Mouse (Mus musculus): Measurements from ENCODE around the gene Stxbp1. TPM values are rescaled to one million over a fixed set of nuclear protein-coding genes. Genes with fewer than 3 reads are reported as not detected.

Stxbp1 gene
- polyA plus RNA-seq, 1 experiment from 2014 or later, result 18.1 TPM

- H3K9me3 ChIP-seq, result no peaks in the 10 kb centered on the region
- no peak for ATAC-seq (ENCODE audit: insufficient number of reproducible peaks, insufficient read depth, low FRiP score, low TSS enrichment, low read depth)
- no peaks in the 10 kb centered on the region for H3K4me1 ChIP-seq
- WGBS, result 81% methylated on average over 17 of the region's 17 CpGs
- H3K27ac ChIP-seq, result no peak overlapping the region
- no peak overlapping the region for H3K9ac ChIP-seq
- no peaks in the 10 kb centered on the region for H3K27me3 ChIP-seq
- H3K4me2 ChIP-seq, result no peak overlapping the region
- no peak overlapping the region for H3K4me3 ChIP-seq
- peaks cover 17% of the 10 kb centered on the region for H3K36me3 ChIP-seq
These were observed 30.0 kb downstream of the Stxbp1 start for GRCm38 (mm10) chr2:32816946-32817581.

- WGBS, result 92% methylated on average over 2 of the region's 2 CpGs
These were observed 30.5 kb downstream of the Stxbp1 start for GRCm38 (mm10) chr2:32816497-32816896.

GRCm38 (mm10) chr2:32811959-32812358, 35.1 kb downstream of the Stxbp1 start:
- H3K36me3 ChIP-seq, result peaks cover 39% of the 10 kb centered on the region
- 0 out of 2 replicates have a peak, but pooled peaks cover 3% of the 10 kb centered on the region for H3K4me1 ChIP-seq
- WGBS, result 85% methylated on average over 8 of the region's 8 CpGs
- no peak overlapping the region for H3K9ac ChIP-seq
- H3K4me2 ChIP-seq, result no peak overlapping the region
- H3K4me3 ChIP-seq, result no peak overlapping the region
- no peak overlapping the region for H3K27ac ChIP-seq
- no peak for ATAC-seq (ENCODE audit: insufficient number of reproducible peaks, insufficient read depth, low FRiP score, low TSS enrichment, low read depth)
- no peaks in the 10 kb centered on the region for H3K9me3 ChIP-seq
- no peaks in the 10 kb centered on the region for H3K27me3 ChIP-seq

More at GRCm38 (mm10) chr2:32816497-32816896, 30.5 kb downstream of the Stxbp1 start:
- no peak overlapping the region for H3K27ac ChIP-seq
- no peak overlapping the region for H3K9ac ChIP-seq
- H3K4me1 ChIP-seq, result no peaks in the 10 kb centered on the region
- no peak overlapping the region for H3K4me3 ChIP-seq
- no peak overlapping the region for H3K4me2 ChIP-seq
- no peaks in the 10 kb centered on the region for H3K27me3 ChIP-seq
- ATAC-seq (ENCODE audit: insufficient number of reproducible peaks, insufficient read depth, low FRiP score, low TSS enrichment, low read depth), result no peak
- peaks cover 23% of the 10 kb centered on the region for H3K36me3 ChIP-seq
- no peaks in the 10 kb centered on the region for H3K9me3 ChIP-seq

- 0 out of 2 replicates have a peak, but pooled peaks cover 3% of the 10 kb centered on the region for H3K4me1 ChIP-seq
- WGBS, result 92% methylated on average over 14 of the region's 14 CpGs
- no peak overlapping the region for H3K4me3 ChIP-seq
- no peak overlapping the region for H3K9ac ChIP-seq
- no peak overlapping the region for H3K27ac ChIP-seq
- ATAC-seq (ENCODE audit: insufficient number of reproducible peaks, insufficient read depth, low FRiP score, low TSS enrichment, low read depth), result no peak
- peaks cover 54% of the 10 kb centered on the region for H3K36me3 ChIP-seq
- H3K9me3 ChIP-seq, result no peaks in the 10 kb centered on the region
- H3K27me3 ChIP-seq, result no peaks in the 10 kb centered on the region
- no peak overlapping the region for H3K4me2 ChIP-seq
These were observed 38.1 kb downstream of the Stxbp1 start for GRCm38 (mm10) chr2:32808816-32809566.

- H3K27me3 ChIP-seq, result no peaks in the 10 kb centered on the region
- H3K27ac ChIP-seq, result no peak overlapping the region
- WGBS, result 65% methylated on average over 10 of the region's 10 CpGs
- no peak overlapping the region for H3K4me3 ChIP-seq
- no peak overlapping the region for H3K4me2 ChIP-seq
- no peaks in the 10 kb centered on the region for H3K9me3 ChIP-seq
- H3K9ac ChIP-seq, result no peak overlapping the region
- H3K4me1 ChIP-seq, result no peaks in the 10 kb centered on the region
- no peak for ATAC-seq (ENCODE audit: insufficient number of reproducible peaks, insufficient read depth, low FRiP score, low TSS enrichment, low read depth)
- H3K36me3 ChIP-seq, result peaks cover 78% of the 10 kb centered on the region
These were observed 48.6 kb downstream of the Stxbp1 start for GRCm38 (mm10) chr2:32798251-32798962.

- no peak overlapping the region for H3K27ac ChIP-seq
- no peak for ATAC-seq (ENCODE audit: insufficient number of reproducible peaks, insufficient read depth, low FRiP score, low TSS enrichment, low read depth)
- H3K4me2 ChIP-seq, result no peak overlapping the region
- no peaks in the 10 kb centered on the region for H3K4me1 ChIP-seq
- H3K9me3 ChIP-seq, result no peaks in the 10 kb centered on the region
- H3K4me3 ChIP-seq, result no peak overlapping the region
- no peaks in the 10 kb centered on the region for H3K27me3 ChIP-seq
- H3K9ac ChIP-seq, result no peak overlapping the region; the same call in 1 of the 2 replicates
- WGBS, result 87% methylated on average over 13 of the region's 13 CpGs
- H3K36me3 ChIP-seq, result peaks cover 77% of the 10 kb centered on the region
These were observed 51.2 kb downstream of the Stxbp1 start for GRCm38 (mm10) chr2:32795748-32796418.

GRCm38 (mm10) chr2:32791297-32791696, 55.7 kb downstream of the Stxbp1 start:
- Histone ChIP-seq H3K27ac (no peak overlapping the region), H3K27me3 (no peaks in the 10 kb centered on the region), H3K9me3 (no peaks in the 10 kb centered on the region; the same call in 1 of the 2 replicates), H3K4me3 (no peak overlapping the region), H3K4me2 (no peak overlapping the region), H3K9ac (no peak overlapping the region), H3K36me3 (peaks cover 42% of the 10 kb centered on the region), H3K4me1 (no peaks in the 10 kb centered on the region)
- 84% methylated on average over 6 of the region's 6 CpGs for WGBS
- no peak for ATAC-seq (ENCODE audit: insufficient number of reproducible peaks, insufficient read depth, low FRiP score, low TSS enrichment, low read depth)

GRCm38 (mm10) chr2:32788581-32788980, 58.5 kb downstream of the Stxbp1 start:
- WGBS, result 30% methylated on average over 2 of the region's 2 CpGs
- H3K4me2 ChIP-seq, result no peak overlapping the region
- no peak for ATAC-seq (ENCODE audit: insufficient number of reproducible peaks, insufficient read depth, low FRiP score, low TSS enrichment, low read depth)
- H3K4me3 ChIP-seq, result no peak overlapping the region
- peaks cover 18% of the 10 kb centered on the region for H3K36me3 ChIP-seq
- no peak overlapping the region for H3K27ac ChIP-seq
- peaks cover 6% of the 10 kb centered on the region; the same call in 1 of the 2 replicates for H3K4me1 ChIP-seq
- no peaks in the 10 kb centered on the region for H3K27me3 ChIP-seq
- H3K9ac ChIP-seq, result no peak overlapping the region; the same call in 1 of the 2 replicates
- no peaks in the 10 kb centered on the region; the same call in 1 of the 2 replicates for H3K9me3 ChIP-seq

GRCm38 (mm10) chr2:32787176-32787575, 59.9 kb downstream of the Stxbp1 start:
- H3K36me3 ChIP-seq, result peaks cover 16% of the 10 kb centered on the region
- no peak overlapping the region for H3K27ac ChIP-seq
- no peak overlapping the region for H3K4me2 ChIP-seq
- no peak for ATAC-seq (ENCODE audit: insufficient number of reproducible peaks, insufficient read depth, low FRiP score, low TSS enrichment, low read depth)
- 64% methylated on average over 6 of the region's 6 CpGs for WGBS
- H3K9me3 ChIP-seq, result no peaks in the 10 kb centered on the region; the same call in 1 of the 2 replicates
- no peak overlapping the region for H3K4me3 ChIP-seq
- no peaks in the 10 kb centered on the region for H3K27me3 ChIP-seq
- peaks cover 6% of the 10 kb centered on the region; the same call in 1 of the 2 replicates for H3K4me1 ChIP-seq
- no peak overlapping the region for H3K9ac ChIP-seq

- Histone ChIP-seq H3K36me3 (no peaks in the 10 kb centered on the region), H3K27me3 (no peaks in the 10 kb centered on the region), H3K4me2 (no peak within 1 kb of the TSS), H3K9ac (no peak within 1 kb of the TSS), H3K4me3 (no peak within 1 kb of the TSS), H3K27ac (no peak within 1 kb of the TSS), H3K4me1 (peaks cover 6% of the 10 kb centered on the region; the same call in 1 of the 2 replicates), H3K9me3 (no peaks in the 10 kb centered on the region; the same call in 1 of the 2 replicates)
- ATAC-seq (ENCODE audit: insufficient number of reproducible peaks, insufficient read depth, low FRiP score, low TSS enrichment, low read depth), result no peak
- WGBS, result 61% methylated on average over 4 of the region's 4 CpGs
These were observed 62.9 kb downstream of the Stxbp1 start, which contains the start of gene Cfap157 for GRCm38 (mm10) chr2:32784048-32784681. Cfap157 (minus strand) TSS chr2:32784428.

Data from embryonic facial prominence, embryonic 13.5 days (tissue).